Mouse (Mus musculus): ENCODE measurements around the gene Adamts8. TPM values are rescaled to one million over a fixed set of nuclear protein-coding genes. Genes with fewer than 3 reads are reported as not detected.

Adamts8 gene
- total and polyA plus RNA-seq, 3 experiments = not detected

GRCm38 (mm10) chr9:30896752-30897151, 45.6 kb upstream of the Adamts8 start:
- Histone ChIP-seq H3K36me3 (replicated peaks in 1 of 2; ENCODE audit: control insufficient read depth in 1 of 2, insufficient read depth in 1 of 2, low read length in 1 of 2) (no peaks in the 10 kb centered on the region), H3K9me3 (replicated peaks; ENCODE audit: low read length) (no peaks in the 10 kb centered on the region), H3K4me3 (replicated peaks in 1 of 3; ENCODE audit: low read depth in 2 of 3, low read length in 2 of 3, poor library complexity in 1 of 3) (no peak overlapping the region), H3K4me2 (ENCODE audit: insufficient read depth, low read depth, poor library complexity, severe bottlenecking) (no peak overlapping the region), H3K27me3 (replicated peaks) (no peaks in the 10 kb centered on the region), H3K27ac (ENCODE audit: insufficient read depth, low read depth) (no peak overlapping the region), H3K79me2 (replicated peaks; ENCODE audit: control insufficient read depth, extremely low read depth, insufficient read depth, poor library complexity, severe bottlenecking) (no peaks in the 10 kb centered on the region), H3K9ac (ENCODE audit: insufficient read depth, low read depth) (no peak overlapping the region), H3K4me1 (ENCODE audit: control insufficient read depth in 1 of 2, insufficient read depth in 2 of 2) (no peaks in the 10 kb centered on the region)
- in situ Hi-C loops (cut with MboI; ENCODE audit: low pct_ligation_motif_present, low pct_unique_long_range_greater_than_20kb, low sequenced_read_pairs) = no loop called here
- DNase-seq (ENCODE audit: extremely low read depth) = no peak
- dilution Hi-C loops (cut with MboI; ENCODE audit: extremely low pct_ligation_motif_present, extremely low pct_unique_long_range_greater_than_20kb, low sequenced_read_pairs) = no loop called here
- TF ChIP-seq POLR2A (IDR thresholded peaks at IDR 0.05; ENCODE audit: low read depth, low read length) (no peak), HCFC1 (IDR thresholded peaks at IDR 0.05; ENCODE audit: low read depth, low read length) (no peak), POLR2AphosphoS2 (IDR thresholded peaks at IDR 0.05; ENCODE audit: low read depth, low read length) (no peak), PAX5 (IDR thresholded peaks at IDR 0.05; ENCODE audit: low read length) (no peak), RAD21 (IDR thresholded peaks at IDR 0.05; ENCODE audit: low read depth, low read length) (no peak), USF2 (conservative IDR thresholded peaks at IDR 0.05; ENCODE audit: low read depth, low read length) (no peak), MAX (IDR thresholded peaks at IDR 0.05; ENCODE audit: low read length) (no peak), ZNF384 (IDR thresholded peaks at IDR 0.05; ENCODE audit: low read depth, low read length) (no peak), ETS1 (conservative IDR thresholded peaks at IDR 0.05; ENCODE audit: low read depth, low read length) (no peak)

- no peaks in the 10 kb centered on the region for H3K27me3 ChIP-seq (replicated peaks)
- no peaks in the 10 kb centered on the region for H3K79me2 ChIP-seq (replicated peaks; ENCODE audit: control insufficient read depth, extremely low read depth, insufficient read depth, poor library complexity, severe bottlenecking)
- H3K4me1 ChIP-seq (ENCODE audit: control insufficient read depth in 1 of 2, insufficient read depth in 2 of 2) = no peaks in the 10 kb centered on the region
- no peaks in the 10 kb centered on the region for H3K9me3 ChIP-seq (replicated peaks; ENCODE audit: low read length)
- TF ChIP-seq RAD21 (IDR thresholded peaks at IDR 0.05; ENCODE audit: low read depth, low read length) = no peak
- no peak for TF ChIP-seq GABPA (IDR thresholded peaks at IDR 0.05; ENCODE audit: insufficient replicate concordance, low read depth, low read length)
- TF ChIP-seq SIN3A (IDR thresholded peaks at IDR 0.05; ENCODE audit: low read length) = no peak
- TF ChIP-seq RCOR1 (conservative IDR thresholded peaks at IDR 0.05; ENCODE audit: low read depth, low read length) = no peak
- no peak for TF ChIP-seq NELFE (IDR thresholded peaks at IDR 0.05; ENCODE audit: low read depth, low read length)
- no peak for TF ChIP-seq CHD1 (IDR thresholded peaks at IDR 0.05; ENCODE audit: low read depth, low read length)
- no peak for TF ChIP-seq ZKSCAN1 (IDR thresholded peaks at IDR 0.05; ENCODE audit: borderline replicate concordance, low read depth, low read length)
- no peak for TF ChIP-seq ELF1 (IDR thresholded peaks at IDR 0.05; ENCODE audit: low read depth, low read length)
- no peak for TF ChIP-seq ZMIZ1 (IDR thresholded peaks at IDR 0.05; ENCODE audit: low read depth, low read length)
- TF ChIP-seq JUN (IDR thresholded peaks at IDR 0.05; ENCODE audit: insufficient read depth, low read depth, low read length) = no peak
- no peak for TF ChIP-seq HCFC1 (IDR thresholded peaks at IDR 0.05; ENCODE audit: low read depth, low read length)
- TF ChIP-seq MYC (IDR thresholded peaks at IDR 0.05; ENCODE audit: low read depth, low read length) = no peak
- TF ChIP-seq UBTF (IDR thresholded peaks at IDR 0.05; ENCODE audit: low read depth, low read length) = no peak
- no peak overlapping the region for H3K4me2 ChIP-seq (ENCODE audit: insufficient read depth, low read depth, poor library complexity, severe bottlenecking)
- no peak overlapping the region for H3K4me3 ChIP-seq (replicated peaks in 1 of 3; ENCODE audit: low read depth in 2 of 3, low read length in 2 of 3, poor library complexity in 1 of 3)
- DNase-seq (ENCODE audit: extremely low read depth) = no peak
- in situ Hi-C loops (cut with MboI; ENCODE audit: low pct_ligation_motif_present, low pct_unique_long_range_greater_than_20kb, low sequenced_read_pairs) = no loop called here
- H3K36me3 ChIP-seq (replicated peaks in 1 of 2; ENCODE audit: control insufficient read depth in 1 of 2, insufficient read depth in 1 of 2, low read length in 1 of 2) = no peaks in the 10 kb centered on the region
- no peak overlapping the region for H3K27ac ChIP-seq (ENCODE audit: insufficient read depth, low read depth)
- dilution Hi-C loops (cut with MboI; ENCODE audit: extremely low pct_ligation_motif_present, extremely low pct_unique_long_range_greater_than_20kb, low sequenced_read_pairs) = no loop called here
- H3K9ac ChIP-seq (ENCODE audit: insufficient read depth, low read depth) = no peak overlapping the region
These were observed 45.2 kb upstream of the Adamts8 start for GRCm38 (mm10) chr9:30897169-30897568.
